Mouse (Mus musculus): Measurements from ENCODE around the gene Sugct.
A peak's percentile ranks its signal among the peaks of the same experiment; 100 is the strongest.

Gene Sugct

DNA sequence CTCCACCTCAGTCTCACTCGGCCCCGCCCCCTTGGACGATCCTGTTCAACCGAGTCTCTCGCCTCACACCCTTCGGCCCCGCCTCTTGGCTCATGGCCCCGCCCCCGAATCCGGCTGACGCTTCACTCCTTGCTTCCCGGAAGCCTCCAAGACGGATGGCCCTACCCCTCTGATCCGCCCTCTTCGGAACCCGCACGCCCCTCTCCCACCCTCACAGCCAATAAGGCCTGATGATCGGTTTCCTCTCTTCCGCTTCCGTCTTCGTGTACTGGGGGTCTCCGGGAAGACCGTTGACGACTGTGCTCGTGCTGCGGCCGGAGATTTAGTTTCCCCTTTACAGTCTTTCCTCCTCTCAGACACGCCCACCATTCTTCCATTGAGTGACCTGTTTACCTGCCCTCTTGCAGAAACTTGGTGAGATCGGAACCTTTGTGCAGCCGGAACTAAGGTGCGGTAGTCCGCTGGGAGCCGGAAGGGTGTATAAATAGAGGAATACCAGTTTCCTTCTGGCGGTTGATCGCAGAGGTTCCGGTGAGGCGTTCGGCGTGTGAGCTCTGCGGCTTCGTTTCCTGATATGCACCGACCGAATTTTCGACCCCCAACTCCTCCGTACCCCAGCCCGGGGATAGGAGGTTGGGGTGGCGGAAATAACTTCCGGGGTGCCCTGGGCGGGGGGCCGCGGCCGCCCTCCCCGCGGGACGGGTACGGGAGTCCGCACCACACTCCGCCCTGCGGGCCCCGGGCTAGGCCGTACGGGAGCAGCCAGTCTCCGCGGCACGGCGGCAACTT, at the start of gene Sugct, which contains the start of gene Mplkip:
Sugct (minus strand) TSS at position 643 of the 789 bp plus-strand sequence.
Mplkip (plus strand) TSS at position 282 of the 789 bp plus-strand sequence.
- DNase-seq: peak; percentile 100

DNA sequence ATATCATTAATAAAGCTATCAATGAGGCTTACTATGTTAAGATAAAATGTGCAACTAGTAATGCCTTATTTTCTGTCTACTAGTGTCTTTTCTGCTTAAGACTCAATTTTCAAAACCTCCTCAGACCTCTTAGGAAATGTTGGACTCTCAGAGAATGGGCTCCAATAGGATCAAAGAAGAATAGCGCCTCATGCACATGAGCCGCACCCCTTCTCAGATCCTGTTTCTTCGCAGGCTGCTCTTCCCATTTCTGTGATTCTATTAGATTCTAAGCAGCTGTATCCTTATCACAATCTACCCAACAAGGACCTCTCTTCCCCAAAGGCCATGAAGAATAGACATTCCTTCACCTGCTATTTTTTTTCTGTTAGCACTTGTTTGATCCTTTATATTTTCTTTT, 33.4 kb upstream of the Sugct start:
- DNase-seq: no peak

DNA sequence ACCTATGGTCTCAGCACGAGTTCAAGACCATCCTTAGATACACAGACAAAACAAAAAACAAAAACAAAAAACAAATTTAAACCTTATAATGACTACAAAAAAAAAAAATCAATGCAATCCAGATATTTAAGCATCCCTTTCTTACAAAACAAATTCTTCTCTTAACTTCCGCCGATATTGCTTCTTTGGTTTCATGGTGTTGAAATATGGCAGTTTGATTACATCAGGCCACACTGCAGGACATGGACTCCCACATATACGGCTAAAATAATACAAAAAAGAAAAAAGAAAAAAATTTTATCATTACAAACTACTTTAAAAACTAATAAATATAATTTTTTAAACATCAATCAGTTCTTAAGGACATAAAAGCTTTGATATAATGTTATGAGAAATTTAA, 32.6 kb upstream of the Sugct start:
- DNase-seq: no peak

DNA sequence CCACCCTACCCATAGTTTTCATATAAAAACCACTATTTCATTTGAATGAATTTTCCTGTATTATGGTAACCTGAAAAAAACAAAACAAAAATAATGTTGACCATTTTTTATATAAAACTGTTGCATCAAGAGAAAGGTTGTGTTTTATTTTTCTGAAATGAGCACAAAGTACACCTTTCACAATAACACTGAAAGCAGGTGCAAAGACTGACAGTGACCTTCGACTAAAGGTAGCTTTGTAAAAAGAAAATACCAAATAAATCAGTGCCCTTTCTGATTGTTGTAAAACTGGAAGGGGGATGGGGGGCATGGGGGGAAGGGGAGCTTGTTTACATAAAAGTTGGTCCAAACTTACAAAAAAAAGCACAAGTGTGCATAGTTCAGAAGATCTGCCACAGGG, 22.0 kb upstream of the Sugct start:
- DNase-seq: no peak

DNA sequence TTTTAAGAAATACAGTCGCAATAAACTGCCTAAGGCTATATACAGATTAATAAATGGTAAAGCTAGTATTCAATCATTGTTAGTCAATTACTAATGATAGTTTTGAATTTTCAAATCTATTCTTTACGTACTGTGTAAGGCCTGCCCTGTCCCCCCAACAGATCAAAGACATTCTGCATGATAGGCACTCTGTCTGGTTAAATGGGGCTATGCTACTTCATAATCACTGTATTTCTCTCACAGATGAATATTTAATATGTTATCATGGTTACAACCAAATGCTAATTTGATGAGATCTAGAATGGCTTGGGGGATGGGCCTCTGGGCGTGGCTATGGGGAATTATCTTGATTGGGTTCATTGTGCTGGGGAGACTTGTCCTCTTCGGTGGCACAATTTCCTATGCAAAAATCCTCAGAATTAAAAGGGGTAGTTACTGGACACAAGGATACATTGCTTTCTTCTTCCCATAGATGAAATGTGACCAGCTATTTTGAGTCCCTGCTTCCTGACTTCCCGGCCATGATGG, 13.5 kb upstream of the Sugct start:
- no peak for DNase-seq

DNA sequence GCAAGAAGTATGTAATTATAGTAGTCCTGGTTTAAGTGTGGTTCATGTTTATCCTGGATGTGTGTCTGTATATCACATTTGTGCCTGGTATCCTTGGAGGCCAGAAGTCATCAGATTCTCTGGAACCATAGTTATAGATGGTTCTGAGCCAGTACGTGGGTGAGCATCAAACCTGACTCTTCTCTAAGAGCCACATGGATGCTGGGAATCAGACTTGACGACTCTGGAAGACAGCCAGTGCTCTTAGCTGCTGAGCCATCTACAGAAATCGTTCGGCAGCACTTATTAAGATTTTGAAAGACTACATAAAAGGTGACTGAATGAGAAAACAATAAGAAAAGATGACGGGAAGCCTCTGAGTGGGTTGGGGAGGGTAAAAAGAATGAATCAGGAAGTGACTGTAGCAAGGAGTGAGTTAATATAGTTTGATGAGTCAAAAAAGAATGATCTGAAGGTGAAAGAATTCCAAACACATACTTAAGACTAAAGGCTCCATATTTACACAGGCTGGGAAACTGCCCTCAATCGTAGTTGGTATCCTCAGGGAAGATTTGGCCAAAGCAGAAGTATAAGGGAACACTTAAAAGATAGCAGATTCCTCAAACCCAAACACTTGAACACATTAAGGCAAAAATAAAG, 10.0 kb upstream of the Sugct start:
- no peak for DNase-seq

DNA sequence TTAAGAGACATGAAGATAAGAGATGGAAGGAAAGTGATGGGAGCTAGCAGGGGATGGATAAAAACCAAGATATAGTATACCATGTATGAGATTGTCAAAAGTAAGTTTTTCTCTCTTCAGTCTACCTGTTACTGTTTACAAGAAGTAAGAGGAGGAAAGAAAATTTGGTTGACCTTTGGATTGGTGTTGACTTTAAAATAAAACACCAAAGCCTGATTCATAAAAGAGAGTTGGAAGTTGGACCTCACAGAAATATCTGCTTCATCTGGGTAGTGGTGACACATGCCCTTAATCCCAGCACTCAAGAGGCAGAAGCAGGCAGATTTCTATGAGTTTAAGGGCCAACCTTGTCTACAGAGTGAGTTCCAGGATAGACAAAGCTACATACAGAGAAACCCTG, 7.0 kb upstream of the Sugct start:
- DNase-seq: no peak

DNA sequence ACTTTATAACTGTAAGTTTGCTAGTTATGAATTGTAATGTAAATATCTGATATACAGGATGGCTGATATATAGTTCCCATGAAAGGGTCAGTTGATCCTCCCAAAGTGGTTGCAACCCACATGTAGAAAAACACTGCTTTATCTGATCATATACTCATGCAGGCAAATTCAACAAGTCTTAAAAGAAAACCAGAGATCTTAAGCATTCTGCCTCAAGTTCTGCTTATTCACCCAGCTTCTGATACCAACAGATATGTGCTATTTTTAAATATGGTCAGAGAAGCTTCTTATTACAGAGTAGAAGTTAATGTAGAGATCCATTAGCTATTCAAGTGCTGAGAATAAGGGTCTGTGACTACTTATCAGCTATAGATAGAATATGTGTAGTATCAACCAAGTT, 6.0 kb upstream of the Sugct start:
- no peak for DNase-seq

DNA sequence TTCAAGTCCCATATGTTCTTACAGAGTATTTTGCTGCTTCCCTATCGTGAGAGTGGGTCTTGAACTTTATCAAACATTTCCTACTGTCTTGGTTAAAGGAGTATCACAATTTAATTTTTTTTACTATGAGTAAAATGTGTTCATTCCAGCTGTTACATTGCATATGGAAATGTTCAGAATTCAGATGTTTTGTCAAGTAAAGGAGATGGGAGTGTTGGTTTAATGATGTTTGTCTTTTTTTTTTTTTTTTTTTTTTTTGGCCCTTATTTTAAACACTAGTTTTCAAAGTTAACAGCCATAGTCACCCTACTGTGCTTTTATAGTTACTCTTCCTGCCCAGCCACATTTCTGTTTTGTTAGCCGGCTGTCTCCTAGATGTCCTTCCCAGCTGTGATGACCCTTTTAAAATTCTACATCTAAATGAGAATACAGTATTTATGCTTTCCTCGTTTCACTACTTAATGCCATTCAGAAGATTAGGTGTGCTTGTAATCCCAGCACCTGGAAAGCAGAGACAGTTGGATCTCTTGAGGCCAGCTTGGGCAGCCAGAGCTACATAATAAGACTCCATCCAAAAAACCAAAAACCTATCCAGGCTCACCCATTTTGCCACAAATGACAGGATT, 4.8 kb upstream of the Sugct start:
- DNase-seq: no peak

DNA sequence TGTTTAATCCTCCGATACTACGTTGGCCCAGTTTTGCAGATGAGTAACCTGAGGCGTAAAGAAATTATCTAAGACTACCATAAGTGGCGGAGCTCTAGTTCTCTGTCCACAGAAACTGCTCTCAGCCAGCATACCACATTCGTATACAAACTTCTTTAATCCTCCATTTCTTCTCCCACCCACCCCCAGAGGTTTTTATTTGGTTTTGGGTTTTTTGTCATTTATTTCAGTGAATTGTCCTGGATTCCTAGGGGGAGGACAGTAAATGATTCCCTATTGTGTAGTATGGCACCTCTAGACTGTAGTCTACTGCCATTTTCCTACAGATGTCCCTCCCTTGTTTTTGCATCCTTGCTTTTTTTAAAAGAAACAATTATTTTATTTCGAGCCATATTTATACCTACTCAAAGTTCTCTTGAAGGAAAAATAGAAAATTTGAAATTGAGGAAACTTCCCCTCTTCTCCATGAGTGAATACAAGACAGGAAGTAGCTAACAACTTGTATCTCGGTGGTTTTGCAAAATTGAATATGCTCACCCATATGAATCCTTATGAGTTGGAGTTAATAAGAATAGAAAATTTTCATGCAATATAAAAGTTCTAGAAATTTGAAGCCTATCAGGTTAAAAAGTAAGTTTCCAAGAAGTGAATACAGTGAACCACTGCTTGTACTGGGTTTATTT, 686 bp upstream of the Sugct start:
- DNase-seq: no peak

DNA sequence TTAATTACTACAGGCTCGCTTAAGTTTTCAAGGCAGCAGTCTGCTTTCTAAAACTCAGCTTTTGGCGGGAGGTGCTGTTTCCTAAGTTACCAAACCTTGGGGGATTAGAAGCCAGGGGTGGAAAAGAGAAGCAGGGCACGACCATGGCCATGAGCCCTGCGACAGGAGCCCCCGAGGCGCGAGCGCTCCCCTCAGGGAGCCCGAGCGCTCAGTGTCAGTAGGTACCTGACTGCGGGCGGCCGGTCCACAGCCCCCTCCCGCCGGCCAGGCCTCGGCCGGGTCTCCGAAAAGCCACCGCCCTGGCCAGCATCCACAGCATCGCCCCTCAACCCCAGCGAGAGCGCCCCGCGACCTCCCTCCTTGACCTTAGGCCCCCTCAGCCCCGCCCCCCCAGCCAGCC, 939 bp downstream of the Sugct start:
- DNase-seq: no peak

DNA sequence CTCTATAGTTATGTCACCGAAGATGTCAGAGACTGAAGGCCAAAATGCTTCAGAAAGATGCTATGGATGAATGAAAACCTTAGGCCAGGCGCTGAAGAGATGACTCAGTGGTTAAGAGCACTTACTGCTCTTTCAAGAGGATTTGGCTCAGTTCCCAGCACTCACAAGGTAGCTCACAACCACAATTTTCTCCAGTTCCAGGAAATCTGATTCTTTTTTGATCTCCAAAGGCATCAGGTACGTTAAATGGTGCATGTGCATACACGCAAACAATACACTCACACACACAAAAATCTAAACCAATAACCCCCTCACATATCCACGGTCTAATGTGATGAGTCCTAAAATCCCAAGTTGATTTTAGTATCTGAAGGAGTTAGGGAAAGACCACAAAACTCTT, 1.5 kb downstream of the Sugct start:
- DNase-seq: peak; percentile 21

DNA sequence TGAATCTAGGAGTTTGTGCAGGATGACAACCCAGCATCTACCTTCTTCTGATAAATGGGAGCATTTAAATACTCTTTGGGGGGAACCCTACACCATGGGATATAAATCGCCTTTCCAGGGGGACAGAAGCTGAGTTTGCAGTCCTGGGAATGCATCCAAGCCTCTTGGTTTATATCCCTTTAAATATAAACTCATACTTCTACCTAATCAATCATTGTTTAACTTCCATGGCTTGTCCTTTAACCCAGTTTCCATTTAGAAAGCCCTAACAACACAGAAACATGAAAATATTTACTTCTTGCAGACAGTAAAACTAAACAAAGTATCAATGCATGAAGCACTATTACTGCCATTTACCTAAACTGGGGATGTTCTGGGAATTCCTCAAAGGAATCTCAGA, 3.9 kb downstream of the Sugct start:
- no peak for DNase-seq

DNA sequence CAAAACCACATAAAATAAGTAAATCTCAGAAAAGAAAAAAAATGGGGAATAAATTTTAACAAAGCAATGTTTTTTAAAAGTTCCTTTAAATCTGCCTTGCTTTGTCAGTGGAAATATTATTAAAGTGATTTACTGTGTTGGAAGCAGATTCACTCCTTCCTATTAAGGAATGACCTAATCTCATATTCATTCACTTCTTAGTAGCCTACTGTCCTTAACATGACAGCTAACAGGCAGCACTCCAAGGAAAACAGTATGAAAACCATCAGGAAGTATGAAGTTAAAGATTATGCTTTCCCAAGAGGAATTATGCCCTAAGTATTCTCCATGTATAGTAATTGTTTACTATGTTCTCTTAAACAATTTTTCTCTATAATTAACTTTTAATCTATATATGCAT, 4.7 kb downstream of the Sugct start:
- DNase-seq: no peak

DNA sequence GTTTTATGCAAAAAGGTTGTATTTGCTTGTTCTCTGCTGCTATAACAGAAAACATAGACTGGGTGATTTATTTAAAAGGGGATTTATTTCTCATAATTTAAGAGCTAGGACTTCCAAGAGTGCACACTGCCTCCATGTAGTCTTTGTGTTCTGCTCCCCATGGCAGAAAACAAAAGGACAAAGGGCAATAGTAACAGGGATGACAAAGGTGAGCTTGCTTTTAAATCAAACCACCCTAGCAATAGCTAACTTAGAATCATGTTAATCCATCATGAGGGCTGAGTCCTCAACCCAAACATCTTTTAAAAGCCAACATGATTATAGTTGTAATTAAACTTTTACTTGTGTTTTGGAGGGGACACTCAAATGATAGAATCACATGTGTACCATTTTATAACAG, 5.9 kb downstream of the Sugct start:
- DNase-seq: no peak

DNA sequence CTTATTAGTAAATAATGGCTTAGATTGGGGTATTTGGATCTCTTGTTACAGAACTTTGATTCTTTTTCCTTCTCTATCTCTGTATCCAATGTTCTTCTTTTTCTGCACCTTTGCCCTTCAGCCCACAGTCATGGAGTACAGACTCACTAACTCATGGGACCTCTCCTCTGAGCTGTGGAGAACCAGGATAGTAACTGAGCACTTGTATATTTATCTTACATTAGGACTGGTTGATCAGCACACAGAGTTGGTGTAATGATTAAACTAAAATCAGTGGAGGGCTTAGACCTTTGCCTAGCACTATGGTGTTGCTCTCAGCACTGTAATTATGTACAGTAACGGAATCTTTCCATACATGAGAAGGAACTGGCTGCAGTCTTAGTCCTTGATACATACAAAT, 24.2 kb downstream of the Sugct start:
- no peak for DNase-seq

DNA sequence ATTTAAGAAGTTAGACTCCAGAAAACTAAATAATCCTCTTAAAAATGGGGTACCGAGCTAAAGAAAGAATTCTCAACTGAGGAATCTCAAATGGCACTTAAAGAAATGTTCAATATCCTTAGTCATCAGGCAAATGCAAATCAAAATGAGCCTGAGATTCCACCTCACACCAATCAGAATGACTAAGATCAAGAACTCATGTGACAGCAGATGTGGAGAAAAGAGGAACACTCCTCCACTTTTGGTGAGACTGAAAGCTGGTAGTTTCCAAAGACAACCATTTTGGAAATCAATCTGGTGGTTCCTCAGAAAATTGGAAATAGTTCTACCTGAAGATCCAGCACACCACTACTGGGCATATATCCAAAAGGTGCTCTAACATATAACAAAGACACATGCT, 28.0 kb downstream of the Sugct start:
- no peak for DNase-seq

DNA sequence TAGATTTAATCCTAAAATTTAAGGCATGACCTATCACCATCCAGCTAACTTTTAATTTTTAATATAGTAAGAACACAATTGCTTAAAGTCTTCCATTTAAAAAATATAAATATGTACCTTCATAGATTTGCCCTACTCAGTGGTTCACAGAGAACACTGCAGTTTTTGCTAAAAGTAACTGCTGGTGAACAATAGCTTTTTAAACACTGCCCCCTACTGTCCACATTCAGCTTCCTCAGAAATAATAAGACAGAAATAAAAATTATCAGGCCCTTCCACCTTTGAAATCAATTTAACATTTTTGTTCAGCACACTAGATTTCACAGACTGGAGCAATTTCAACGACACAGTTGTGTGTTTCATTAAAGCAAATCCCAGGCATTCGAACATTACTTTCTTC, 53.1 kb downstream of the Sugct start:
- DNase-seq: no peak

DNA sequence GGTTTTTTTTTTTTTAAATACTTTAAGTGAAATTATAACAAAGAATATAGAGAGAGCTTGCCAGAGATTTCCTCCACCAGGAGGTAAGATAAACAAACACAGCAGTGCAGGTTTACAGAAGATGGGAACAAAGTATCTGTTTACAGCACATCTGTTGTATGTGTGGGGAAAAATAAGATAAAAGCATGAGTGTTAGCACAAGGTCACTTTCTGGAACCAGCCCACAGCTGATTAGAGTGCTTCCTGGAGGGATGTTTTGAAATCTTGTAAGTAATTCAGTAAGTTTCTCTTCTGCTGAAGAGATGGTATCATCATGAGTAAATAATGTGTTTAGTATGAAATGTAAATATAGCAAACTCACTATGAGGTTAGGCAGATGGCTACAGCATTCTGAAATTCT, 57.3 kb downstream of the Sugct start:
- DNase-seq: no peak

DNA sequence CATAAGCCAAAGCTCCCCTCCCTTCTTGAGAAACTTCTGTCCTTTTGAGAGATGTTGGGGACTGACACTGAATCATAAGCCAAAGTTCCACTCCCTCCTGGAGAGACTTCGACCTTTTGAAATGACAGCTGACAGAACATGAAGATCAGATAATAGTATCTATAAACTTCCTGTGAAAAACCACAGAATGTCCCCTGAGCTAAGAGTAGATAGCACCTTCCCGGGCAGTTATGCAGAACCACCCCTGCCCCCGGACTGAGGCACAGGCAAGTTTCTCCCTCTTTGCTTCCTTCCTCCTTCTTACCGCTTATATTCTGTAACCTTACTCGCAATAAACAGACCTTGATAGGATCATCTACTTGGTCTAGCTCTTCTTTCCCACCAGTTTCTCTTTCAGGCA, 68.2 kb downstream of the Sugct start:
- no peak for DNase-seq

DNA sequence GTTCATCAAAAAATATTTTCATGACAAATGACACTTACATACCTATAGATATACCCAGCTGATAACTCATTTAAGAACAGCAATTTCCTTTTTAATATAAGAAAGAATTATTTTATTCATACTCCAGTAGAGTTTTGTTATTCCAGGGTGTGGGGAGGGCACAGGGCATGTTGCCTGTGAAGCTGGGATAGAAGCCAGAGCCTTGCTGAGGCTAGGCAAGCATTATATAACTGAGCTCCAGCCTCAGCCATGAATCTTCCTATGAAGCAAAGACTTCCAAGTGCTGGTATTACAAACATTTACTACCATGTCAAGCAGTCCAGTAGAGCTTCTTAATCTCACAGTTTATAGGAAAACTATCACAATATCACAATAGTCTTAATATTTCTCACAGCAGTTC, 70.4 kb downstream of the Sugct start:
- no peak for DNase-seq

DNA sequence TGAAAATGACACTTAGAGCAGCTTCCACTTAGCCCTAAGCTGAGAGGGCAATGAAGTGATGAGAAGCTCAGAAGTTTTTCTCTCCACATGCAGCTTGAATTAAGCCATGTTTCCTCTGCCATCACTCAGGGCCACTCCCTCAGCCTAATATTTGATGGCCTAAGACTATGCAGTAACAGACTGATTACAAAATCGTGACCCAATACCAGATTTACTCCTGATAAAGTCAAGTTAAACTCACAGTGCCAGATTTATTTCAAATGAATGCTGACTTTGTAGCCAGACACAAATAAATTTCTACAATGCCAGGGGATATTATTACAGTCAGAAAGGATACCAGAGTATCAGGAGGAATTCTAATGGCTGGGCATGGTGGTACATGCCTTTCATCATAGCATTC, 89.1 kb downstream of the Sugct start:
- no peak for DNase-seq

DNA sequence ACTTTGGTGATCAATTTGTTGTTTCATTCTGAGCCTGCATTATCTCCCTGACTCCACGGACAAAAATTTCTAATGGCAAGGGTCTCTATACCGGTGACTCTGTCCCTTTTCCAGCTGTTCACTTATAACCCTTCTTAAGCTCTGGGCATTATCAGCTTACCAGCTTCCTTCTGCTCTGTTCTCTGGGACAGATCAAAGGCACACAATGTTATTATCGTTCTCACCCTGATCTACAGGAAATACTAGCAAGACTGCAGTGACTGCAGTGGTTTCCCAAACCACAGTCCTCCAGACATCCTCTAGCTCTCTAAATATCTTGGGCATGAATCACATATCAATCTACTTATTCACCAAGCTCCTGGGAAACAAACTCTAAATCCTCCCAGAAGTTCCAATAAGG, 90.7 kb downstream of the Sugct start:
- DNase-seq: no peak

DNA sequence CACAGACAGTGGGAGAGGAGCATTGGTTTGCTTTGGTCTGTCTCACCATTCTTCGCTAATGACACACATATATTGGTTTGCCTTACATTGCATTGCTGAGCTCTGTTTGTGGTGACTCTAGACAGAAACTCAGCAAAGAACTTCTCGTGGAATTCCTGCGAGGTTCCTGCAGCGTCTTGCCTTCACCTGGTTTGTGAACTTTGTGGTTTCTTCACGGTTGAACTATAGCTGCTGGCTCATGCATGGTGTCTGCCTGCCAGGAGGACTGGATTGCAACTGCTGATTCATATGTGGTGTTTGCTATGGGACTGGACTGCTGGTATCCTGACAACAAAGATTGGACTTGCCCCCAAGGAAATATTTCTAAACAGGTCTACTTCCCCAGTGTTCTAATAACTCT, 91.6 kb downstream of the Sugct start:
- no peak for DNase-seq

Measured in cerebellum, adult 11-12 months (tissue).